Mouse (Mus musculus): Measurements from ENCODE around the gene Gm4450. TPM values are rescaled to one million over a fixed set of nuclear protein-coding genes. Genes with fewer than 3 reads are reported as not detected.
"Not testable (repeated sequence)": the region's sequence is repeated elsewhere in the genome, so short reads cannot be mapped to it uniquely, and the experiment has no call there.

The Gm4450 gene
- polyA plus RNA-seq (2017; shearing (Covaris generic)), result not detected

GRCm38 (mm10) chr3:98457026-98457425 lies at the start of gene Gm4450:
TSS of gene Gm4450 (minus strand) at chr3:98457126.
- ATAC-seq, result not testable (repeated sequence)

- ATAC-seq, result not testable (repeated sequence)
Observed at GRCm38 (mm10) chr3:98497401-98497800, 40.5 kb upstream of the Gm4450 start.

- not testable (repeated sequence) for ATAC-seq
Observed at GRCm38 (mm10) chr3:98496762-98497161, 39.8 kb upstream of the Gm4450 start.

GRCm38 (mm10) chr3:98495055-98495454 lies 38.1 kb upstream of the Gm4450 start:
- ATAC-seq, result not testable (repeated sequence)

- not testable (repeated sequence) for ATAC-seq
Observed at GRCm38 (mm10) chr3:98494184-98494583, 37.3 kb upstream of the Gm4450 start.

- not testable (repeated sequence) for ATAC-seq
Observed at GRCm38 (mm10) chr3:98471499-98471898, 14.6 kb upstream of the Gm4450 start.

GRCm38 (mm10) chr3:98471057-98471456 lies 14.1 kb upstream of the Gm4450 start:
- not testable (repeated sequence) for ATAC-seq

GRCm38 (mm10) chr3:98469323-98469722 lies 12.4 kb upstream of the Gm4450 start:
- not testable (repeated sequence) for ATAC-seq

- not testable (repeated sequence) for ATAC-seq
Observed at GRCm38 (mm10) chr3:98453786-98454185, 3.1 kb downstream of the Gm4450 start.

GRCm38 (mm10) chr3:98443924-98444323 lies 13.0 kb downstream of the Gm4450 start:
- not testable (repeated sequence) for ATAC-seq

GRCm38 (mm10) chr3:98443149-98443779 lies 13.7 kb downstream of the Gm4450 start:
- ATAC-seq, result peak; percentile 67

- ATAC-seq, result not testable (repeated sequence)
Observed at GRCm38 (mm10) chr3:98442245-98442644, 14.7 kb downstream of the Gm4450 start.

- ATAC-seq, result no peak
Observed at GRCm38 (mm10) chr3:98435030-98435429, 21.9 kb downstream of the Gm4450 start.

- no peak for ATAC-seq
Observed at GRCm38 (mm10) chr3:98434088-98434816, 22.7 kb downstream of the Gm4450 start.

- ATAC-seq, result no peak
Observed at GRCm38 (mm10) chr3:98428928-98429525, 27.9 kb downstream of the Gm4450 start.

- peak; percentile 61 for ATAC-seq
Observed at GRCm38 (mm10) chr3:98428449-98428775, 28.5 kb downstream of the Gm4450 start.

GRCm38 (mm10) chr3:98427600-98428448 lies 29.1 kb downstream of the Gm4450 start:
- peak; percentile 75 for ATAC-seq

- no peak for ATAC-seq
Observed at GRCm38 (mm10) chr3:98427260-98427599, 29.7 kb downstream of the Gm4450 start.

GRCm38 (mm10) chr3:98426749-98427148 lies 30.2 kb downstream of the Gm4450 start:
- ATAC-seq, result no peak

- ATAC-seq, result no peak
Observed at GRCm38 (mm10) chr3:98422926-98423325, 34.0 kb downstream of the Gm4450 start.

GRCm38 (mm10) chr3:98419786-98420070 lies 37.2 kb downstream of the Gm4450 start:
- no peak for ATAC-seq

- ATAC-seq, result no peak
Observed at GRCm38 (mm10) chr3:98418991-98419785, 37.7 kb downstream of the Gm4450 start.

Data from CD4-positive, CD25-positive, alpha-beta regulatory T cell, adult 4 months (primary cell).